In the genomic region with DNA sequence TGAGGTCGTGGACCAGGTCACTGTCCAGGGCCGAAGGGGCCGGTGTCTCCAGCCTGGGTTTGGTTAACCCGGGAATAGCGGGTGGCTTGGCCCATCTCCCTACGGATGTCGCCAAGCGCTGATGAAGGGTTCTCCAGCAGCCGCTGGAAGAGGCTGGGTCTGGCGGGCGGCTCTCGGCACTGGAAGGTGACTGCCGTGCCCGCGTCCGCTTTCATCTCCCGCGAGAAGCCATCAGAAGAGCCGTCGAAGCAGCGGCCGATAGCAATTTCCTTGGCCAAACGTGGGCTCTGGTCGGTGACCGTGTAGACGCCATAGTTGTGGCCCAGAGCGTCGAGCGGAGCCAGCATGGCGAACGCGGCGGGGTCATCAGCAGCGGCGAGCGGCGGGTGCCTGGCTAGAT, we compare ENCODE assay signal across 8 mouse cellular contexts. TPM values are rescaled to one million over a fixed set of nuclear protein-coding genes. Genes with fewer than 3 reads are reported as not detected.
DNase-seq lines count a peak whose midpoint lies in the region; ATAC-seq lines count a peak whose summit lies in the region.

No protein-coding gene starts in this region.

- intact Hi-C loops in heart, postnatal 36 days (cut with DNase I) = no loop called here

- H3K4me3 ChIP-seq in heart, embryonic 16.5 days (ENCODE audit: low read length) = peak overlapping the region; percentile 49
- peak overlapping the region; percentile 51 for H3K4me3 ChIP-seq in embryonic facial prominence, embryonic 10.5 days
- H3K4me3 ChIP-seq in hindbrain, embryonic 16.5 days (ENCODE audit: low read length) = peak overlapping the region; percentile 47
- peak overlapping the region; percentile 45 for H3K4me3 ChIP-seq in midbrain, embryonic 16.5 days (ENCODE audit: low read depth, low read length)

- no peak overlapping the region for H3K9ac ChIP-seq in heart, embryonic 16.5 days (ENCODE audit: low read length)
- H3K9ac ChIP-seq in hindbrain, embryonic 16.5 days (ENCODE audit: low read depth, low read length) = peak overlapping the region; percentile 32; the same call in 1 of the 2 replicates
- H3K9ac ChIP-seq in midbrain, embryonic 16.5 days (ENCODE audit: low read depth, low read length) = peak overlapping the region; percentile 34; the same call in 1 of the 2 replicates

- H3K4me2 ChIP-seq in heart, embryonic 16.5 days (ENCODE audit: low read depth, low read length) = peak overlapping the region; percentile 61
- H3K4me2 ChIP-seq in hindbrain, embryonic 16.5 days (ENCODE audit: low read length) = peak overlapping the region; percentile 56
- peak overlapping the region; percentile 59 for H3K4me2 ChIP-seq in midbrain, embryonic 16.5 days (ENCODE audit: low read length)

- no peaks in the 10 kb centered on the region for H3K9me3 ChIP-seq in heart, embryonic 16.5 days (replicated peaks; ENCODE audit: control insufficient read depth, low read length)
- 0 out of 2 replicates have a peak, but pooled peaks cover 4% of the 10 kb centered on the region for H3K9me3 ChIP-seq in embryonic facial prominence, embryonic 10.5 days
- H3K9me3 ChIP-seq in hindbrain, embryonic 16.5 days (ENCODE audit: control insufficient read depth, low read length) = no peaks in the 10 kb centered on the region; the same call in 1 of the 2 replicates
- no peaks in the 10 kb centered on the region for H3K9me3 ChIP-seq in midbrain, embryonic 16.5 days (replicated peaks; ENCODE audit: control insufficient read depth, low read length, poor library complexity, severe bottlenecking)

- no peak for ATAC-seq in heart, embryonic 16.5 days (replicated peaks; ENCODE audit: extremely low read depth, insufficient read depth, low FRiP score)
- ATAC-seq in hindbrain, embryonic 16.5 days = no peak
- ATAC-seq in midbrain, embryonic 16.5 days = no peak

- H3K27ac ChIP-seq in heart, embryonic 16.5 days (ENCODE audit: low read length) = no peak overlapping the region
- H3K27ac ChIP-seq in embryonic facial prominence, embryonic 10.5 days (replicated peaks) = no peak overlapping the region
- H3K27ac ChIP-seq in hindbrain, embryonic 16.5 days (ENCODE audit: low read depth, low read length) = no peak overlapping the region
- no peak overlapping the region for H3K27ac ChIP-seq in midbrain, embryonic 16.5 days (ENCODE audit: low read length)

- H3K36me3 ChIP-seq in heart, embryonic 16.5 days (ENCODE audit: control insufficient read depth, insufficient read depth) = no peaks in the 10 kb centered on the region
- H3K36me3 ChIP-seq in embryonic facial prominence, embryonic 10.5 days (replicated peaks) = no peaks in the 10 kb centered on the region
- no peaks in the 10 kb centered on the region for H3K36me3 ChIP-seq in hindbrain, embryonic 16.5 days (ENCODE audit: control insufficient read depth, insufficient read depth, low read length)
- no peaks in the 10 kb centered on the region for H3K36me3 ChIP-seq in midbrain, embryonic 16.5 days (ENCODE audit: control insufficient read depth, insufficient read depth, low read length)

- H3K27me3 ChIP-seq in heart, embryonic 16.5 days (ENCODE audit: control insufficient read depth, insufficient read depth, low read length) = peaks cover 72% of the 10 kb centered on the region
- peaks cover 100% of the 10 kb centered on the region for H3K27me3 ChIP-seq in embryonic facial prominence, embryonic 10.5 days (replicated peaks; ENCODE audit: low read depth, poor library complexity, severe bottlenecking)
- H3K27me3 ChIP-seq in hindbrain, embryonic 16.5 days (replicated peaks; ENCODE audit: control insufficient read depth, insufficient read depth, low read length) = peaks cover 65% of the 10 kb centered on the region
- peaks cover 66% of the 10 kb centered on the region for H3K27me3 ChIP-seq in midbrain, embryonic 16.5 days (ENCODE audit: control insufficient read depth, insufficient read depth, low read depth, low read length)

- no peak for DNase-seq in heart, postnatal 36 days
- peak; percentile 31 for DNase-seq in embryonic facial prominence, embryonic 10.5 days (ENCODE audit: low spot score)
- DNase-seq in retina, embryonic 14.5 days (ENCODE audit: low spot score) = no peak
- no peak for DNase-seq in urinary bladder, adult 2 months (ENCODE audit: low spot score)
- DNase-seq in yolk sac, embryonic 10.5 days (ENCODE audit: low spot score) = no peak

- peaks cover 11% of the 10 kb centered on the region; the same call in 1 of the 2 replicates for H3K4me1 ChIP-seq in heart, embryonic 16.5 days (ENCODE audit: control insufficient read depth, insufficient read depth, low read length)
- peaks cover 25% of the 10 kb centered on the region for H3K4me1 ChIP-seq in embryonic facial prominence, embryonic 10.5 days
- H3K4me1 ChIP-seq in hindbrain, embryonic 16.5 days (ENCODE audit: control insufficient read depth, insufficient read depth, low read depth, low read length) = peaks cover 7% of the 10 kb centered on the region; the same call in 1 of the 2 replicates
- peaks cover 7% of the 10 kb centered on the region; the same call in 1 of the 2 replicates for H3K4me1 ChIP-seq in midbrain, embryonic 16.5 days (ENCODE audit: control insufficient read depth, insufficient read depth, low read length)

- 11% methylated on average over 37 of the region's 37 CpGs for WGBS in heart, embryonic 16.5 days
- WGBS in embryonic facial prominence, embryonic 10.5 days = 12% methylated on average over 37 of the region's 37 CpGs
- WGBS in hindbrain, embryonic 16.5 days = 9% methylated on average over 37 of the region's 37 CpGs
- 13% methylated on average over 37 of the region's 37 CpGs for WGBS in midbrain, embryonic 16.5 days

RNA-seq across cellular contexts. Expression of gene Cilp2, which starts 6.6 kb away (rescaled TPM):
- polyA plus RNA-seq in heart, embryonic 16.5 days (2015; fragmentation: Nextera tagmentation; extraction: Ambion mirVana) = 0.29 and 0.47 TPM in 2 replicates
- total RNA-seq in heart, postnatal 36 days (2021) = 1 to 10 TPM; 1.7 to 2.4 TPM
- 0.39 and 0.54 TPM in 2 replicates for polyA plus RNA-seq in embryonic facial prominence, embryonic 10.5 days (2016; fragmentation: Nextera tagmentation; extraction: Ambion mirVana)
- polyA plus RNA-seq in hindbrain, embryonic 16.5 days (2015; fragmentation: Nextera tagmentation; extraction: Ambion mirVana) = 6.6 and 7.0 TPM in 2 replicates
- polyA plus RNA-seq in midbrain, embryonic 16.5 days (2015; fragmentation: Nextera tagmentation; extraction: Ambion mirVana) = 6.3 and 6.6 TPM in 2 replicates
- 0.16 and 0.34 TPM in 2 replicates for polyA plus RNA-seq in urinary bladder, adult 2 months (2012; rRNA removed)

RNA-seq across cellular contexts. Expression of gene Tssk6, which starts 21.1 kb away (rescaled TPM):
- polyA plus RNA-seq in heart, embryonic 16.5 days (2015; fragmentation: Nextera tagmentation; extraction: Ambion mirVana) = 1.1 and 2.0 TPM in 2 replicates
- total RNA-seq in heart, postnatal 36 days (2021) = not detected
- polyA plus RNA-seq in embryonic facial prominence, embryonic 10.5 days (2016; fragmentation: Nextera tagmentation; extraction: Ambion mirVana) = 4.4 and 4.8 TPM in 2 replicates
- 3.5 and 3.7 TPM in 2 replicates for polyA plus RNA-seq in hindbrain, embryonic 16.5 days (2015; fragmentation: Nextera tagmentation; extraction: Ambion mirVana)
- 3.0 and 3.5 TPM in 2 replicates for polyA plus RNA-seq in midbrain, embryonic 16.5 days (2015; fragmentation: Nextera tagmentation; extraction: Ambion mirVana)
- polyA plus RNA-seq in urinary bladder, adult 2 months (2012; rRNA removed) = 0.66 and 0.67 TPM in 2 replicates

RNA-seq across cellular contexts. Expression of gene Ndufa13, which starts 21.5 kb away (rescaled TPM):
- polyA plus RNA-seq in heart, embryonic 16.5 days (2015; fragmentation: Nextera tagmentation; extraction: Ambion mirVana) = 372 and 379 TPM in 2 replicates
- 100 to 1,000 TPM; 451 to 482 TPM for total RNA-seq in heart, postnatal 36 days (2021)
- 159 and 164 TPM in 2 replicates for polyA plus RNA-seq in embryonic facial prominence, embryonic 10.5 days (2016; fragmentation: Nextera tagmentation; extraction: Ambion mirVana)
- 191 and 216 TPM in 2 replicates for polyA plus RNA-seq in hindbrain, embryonic 16.5 days (2015; fragmentation: Nextera tagmentation; extraction: Ambion mirVana)
- 172 TPM in 2 replicates for polyA plus RNA-seq in midbrain, embryonic 16.5 days (2015; fragmentation: Nextera tagmentation; extraction: Ambion mirVana)
- polyA plus RNA-seq in urinary bladder, adult 2 months (2012; rRNA removed) = 136 and 140 TPM in 2 replicates

RNA-seq across cellular contexts. Expression of gene Yjefn3, which starts 21.7 kb away (rescaled TPM):
- 8.2 and 8.7 TPM in 2 replicates for polyA plus RNA-seq in heart, embryonic 16.5 days (2015; fragmentation: Nextera tagmentation; extraction: Ambion mirVana)
- 10 to 100 TPM in 1 of 2 experiments, 1 to 10 TPM in 1; 9.1 to 12.1 TPM for total RNA-seq in heart, postnatal 36 days (2021)
- 4.2 and 4.3 TPM in 2 replicates for polyA plus RNA-seq in embryonic facial prominence, embryonic 10.5 days (2016; fragmentation: Nextera tagmentation; extraction: Ambion mirVana)
- 13.6 and 14.3 TPM in 2 replicates for polyA plus RNA-seq in hindbrain, embryonic 16.5 days (2015; fragmentation: Nextera tagmentation; extraction: Ambion mirVana)
- polyA plus RNA-seq in midbrain, embryonic 16.5 days (2015; fragmentation: Nextera tagmentation; extraction: Ambion mirVana) = 12.0 and 12.3 TPM in 2 replicates
- 1.2 and 1.8 TPM in 2 replicates for polyA plus RNA-seq in urinary bladder, adult 2 months (2012; rRNA removed)

RNA-seq across cellular contexts. Expression of gene Pbx4, which starts 48.5 kb away (rescaled TPM):
- 4.1 and 5.4 TPM in 2 replicates for polyA plus RNA-seq in heart, embryonic 16.5 days (2015; fragmentation: Nextera tagmentation; extraction: Ambion mirVana)
- total RNA-seq in heart, postnatal 36 days (2021) = not detected
- polyA plus RNA-seq in embryonic facial prominence, embryonic 10.5 days (2016; fragmentation: Nextera tagmentation; extraction: Ambion mirVana) = 17.1 and 18.0 TPM in 2 replicates
- polyA plus RNA-seq in hindbrain, embryonic 16.5 days (2015; fragmentation: Nextera tagmentation; extraction: Ambion mirVana) = 60.5 TPM in 2 replicates
- polyA plus RNA-seq in midbrain, embryonic 16.5 days (2015; fragmentation: Nextera tagmentation; extraction: Ambion mirVana) = 58.9 and 65.7 TPM in 2 replicates
- polyA plus RNA-seq in urinary bladder, adult 2 months (2012; rRNA removed) = 3.2 and 4.2 TPM in 2 replicates
